Mouse (Mus musculus) lung, adult 18-20 months (tissue): ENCODE measurements around the gene Slc29a2.
"Not testable (repeated sequence)": the region's sequence is repeated elsewhere in the genome, so short reads cannot be mapped to it uniquely, and the experiment has no call there.

Experiments used
- DNase-seq, 2 experiments: peaks; one replicate each; pipeline ENCODE4 v3.0.0; 2022; ENCODE audit warnings: mixed read lengths in 2 of 2

The Slc29a2 gene

GRCm38 (mm10) chr19:5023621-5024479 is at the start of gene Slc29a2:
Gene Slc29a2, plus strand, starts transcription at chr19:5023860.
- DNase-seq = peak; percentile 94 to 95

- DNase-seq = peak in 1 of 2 experiments; percentile 43
These were observed 41.9 kb upstream of the Slc29a2 start for GRCm38 (mm10) chr19:4981767-4982166.

- peak; percentile 82 to 84 for DNase-seq
These were observed 34.6 kb upstream of the Slc29a2 start for GRCm38 (mm10) chr19:4989013-4989412.

GRCm38 (mm10) chr19:4989434-4990255 is 34.0 kb upstream of the Slc29a2 start:
- no peak for DNase-seq

GRCm38 (mm10) chr19:4990256-4990625 is 33.4 kb upstream of the Slc29a2 start, which contains the start of gene Npas4:
Gene Npas4, minus strand, starts transcription at chr19:4990316.
- no peak for DNase-seq

GRCm38 (mm10) chr19:4990716-4991115 is 32.9 kb upstream of the Slc29a2 start:
- no peak for DNase-seq

- DNase-seq = no peak
These were observed 31.3 kb upstream of the Slc29a2 start for GRCm38 (mm10) chr19:4992371-4992770.

GRCm38 (mm10) chr19:4992904-4993303 is 30.8 kb upstream of the Slc29a2 start:
- peak; percentile 27 to 32 for DNase-seq

- DNase-seq = no peak
These were observed 29.6 kb upstream of the Slc29a2 start for GRCm38 (mm10) chr19:4994043-4994442.

GRCm38 (mm10) chr19:4999445-5000140 is 24.1 kb upstream of the Slc29a2 start:
- no peak for DNase-seq

- DNase-seq = peak; percentile 63 to 67
These were observed 21.8 kb upstream of the Slc29a2 start for GRCm38 (mm10) chr19:5001666-5002406.

GRCm38 (mm10) chr19:5003644-5004043 is 20.0 kb upstream of the Slc29a2 start:
- DNase-seq = not testable (repeated sequence)

GRCm38 (mm10) chr19:5004925-5005324 is 18.7 kb upstream of the Slc29a2 start:
- DNase-seq = no peak

GRCm38 (mm10) chr19:5013138-5013537 is 10.5 kb upstream of the Slc29a2 start:
- no peak for DNase-seq

GRCm38 (mm10) chr19:5014961-5015398 is 8.7 kb upstream of the Slc29a2 start:
- DNase-seq = peak; percentile 10 to 17

- DNase-seq = peak; percentile 56 to 59
These were observed 7.4 kb upstream of the Slc29a2 start for GRCm38 (mm10) chr19:5016221-5016742.

- DNase-seq = peak; percentile 68 to 80
These were observed 6.9 kb upstream of the Slc29a2 start for GRCm38 (mm10) chr19:5016782-5017181.

- DNase-seq = no peak
These were observed 6.0 kb upstream of the Slc29a2 start for GRCm38 (mm10) chr19:5017611-5018010.

GRCm38 (mm10) chr19:5018191-5018590 is 5.5 kb upstream of the Slc29a2 start:
- no peak for DNase-seq

- DNase-seq = no peak
These were observed 2.2 kb upstream of the Slc29a2 start for GRCm38 (mm10) chr19:5021416-5021815.

- DNase-seq = no peak
These were observed 2.5 kb downstream of the Slc29a2 start for GRCm38 (mm10) chr19:5026111-5026510.

- DNase-seq = no peak
These were observed 9.0 kb downstream of the Slc29a2 start for GRCm38 (mm10) chr19:5032686-5033085.
